Mouse (Mus musculus) small intestine, adult 2 months (tissue): ENCODE measurements around the gene Snrpa. TPM values are rescaled to one million over a fixed set of nuclear protein-coding genes. Genes with fewer than 3 reads are reported as not detected.
A peak's percentile ranks its signal among the peaks of the same experiment; 100 is the strongest.

ENCODE experiments used
- H3K27ac ChIP-seq: fragments of 200-500 bp; 2 replicates; pipeline ENCODE4 v1.5.1; 2012; ENCODE audit warnings: low read depth, low read length, control low read depth, inconsistent platforms; ENCODE audit not compliant: insufficient read depth
- H3K27me3 ChIP-seq: fragments of 200-500 bp; 2 replicates; pipeline ENCODE4 v1.6.1; 2012; ENCODE audit warnings: mild to moderate bottlenecking, moderate library complexity, low read length, inconsistent platforms; ENCODE audit not compliant: control insufficient read depth, insufficient read depth
- H3K36me3 ChIP-seq: fragments of 200-500 bp; 2 replicates; pipeline ENCODE4 v1.6.1; 2012; ENCODE audit warnings: mild to moderate bottlenecking, low read length, control low read depth, inconsistent platforms; ENCODE audit not compliant: control insufficient read depth, insufficient read depth
- H3K4me1 ChIP-seq: fragments of 200-500 bp; 2 replicates; pipeline ENCODE4 v1.6.1; 2012; ENCODE audit warnings: low read length, inconsistent platforms, mixed read lengths; ENCODE audit not compliant: control insufficient read depth, insufficient read depth, insufficient read length
- H3K4me3 ChIP-seq: fragments of 200-500 bp; 2 replicates; pipeline ENCODE4 v1.5.1; 2012; ENCODE audit warnings: low read depth, mild to moderate bottlenecking, control low read depth, inconsistent platforms, low read length, moderate library complexity
- CTCF ChIP-seq: fragments of 200-500 bp; IDR thresholded peaks from 2 replicates; pipeline ENCODE4 v1.5.1; 2012; ENCODE audit warnings: low read depth, mild to moderate bottlenecking, control low read depth, inconsistent platforms, low read length, moderate library complexity, mixed read lengths; ENCODE audit not compliant: insufficient replicate concordance, insufficient read length; ENCODE audit errors: extremely low read depth
- POLR2A ChIP-seq: fragments of 200-500 bp; IDR thresholded peaks from 2 replicates; pipeline ENCODE4 v1.6.1; 2012; ENCODE audit warnings: low read depth, mild to moderate bottlenecking, control low read depth, inconsistent platforms, low read length, moderate library complexity
- WGBS: fragments of 180-500 bp; shearing (Covaris S2); methylation state at CpG from one replicate; pipeline ENCODE4 v1.1.7; 2018; 5-methylcytosine and 5-hydroxymethylcytosine counted together
- polyA plus RNA-seq: library from polyadenylated mRNA; depleted of rRNA; stranded (reverse); fragments of >200 nt; gene quantifications from 2 replicates; pipeline ENCODE4 v1.2.3, GENCODE M21; 2012

Snrpa gene
- polyA plus RNA-seq, 1 experiment = 138 TPM

GRCm38 (mm10) chr7:27222538-27222937 lies 26.5 kb upstream of the Snrpa start:
- peaks cover 19% of the 10 kb centered on the region for H3K36me3 ChIP-seq
- peaks cover 40% of the 10 kb centered on the region for H3K4me1 ChIP-seq
- H3K4me3 ChIP-seq = no peak overlapping the region
- peak overlapping the region; percentile 60 for H3K27ac ChIP-seq
- TF ChIP-seq CTCF (no peak), POLR2A (no peak)
- no peaks in the 10 kb centered on the region for H3K27me3 ChIP-seq
- WGBS = 26% methylated on average over 1 of the region's 1 CpGs

- H3K36me3 ChIP-seq = peaks cover 23% of the 10 kb centered on the region
- 57% methylated on average over 6 of the region's 6 CpGs for WGBS
- no peak for TF ChIP-seq POLR2A
- TF ChIP-seq CTCF = no peak
- no peak overlapping the region for H3K4me3 ChIP-seq
- H3K4me1 ChIP-seq = peaks cover 40% of the 10 kb centered on the region
- H3K27ac ChIP-seq = peak overlapping the region; percentile 53
- no peaks in the 10 kb centered on the region for H3K27me3 ChIP-seq
Observed at GRCm38 (mm10) chr7:27221939-27222338, 25.9 kb upstream of the Snrpa start.

DNA sequence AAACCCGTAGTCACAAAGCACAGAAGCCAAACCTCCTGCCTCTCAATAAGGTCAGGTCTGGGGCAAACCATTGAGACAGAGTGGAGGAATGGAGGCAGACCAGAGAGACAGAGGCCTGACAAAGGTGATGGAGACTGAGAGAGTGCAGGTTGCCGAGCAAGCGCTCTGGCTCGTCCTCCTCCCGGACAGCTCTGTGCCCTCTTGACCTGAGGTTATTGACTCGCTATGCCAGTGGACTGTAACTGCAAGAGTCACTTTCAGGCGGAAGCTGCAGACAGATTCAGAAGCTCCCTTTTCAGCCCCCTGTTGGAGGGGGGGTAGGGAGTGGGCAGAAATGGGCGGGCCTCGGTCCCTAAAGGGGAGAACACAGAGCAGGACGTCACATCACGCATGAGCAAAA lies 23.9 kb upstream of the Snrpa start:
- 79% methylated on average over 11 of the region's 11 CpGs for WGBS

GRCm38 (mm10) chr7:27218586-27218985 lies 22.5 kb upstream of the Snrpa start:
- Histone ChIP-seq H3K4me1 (peaks cover 22% of the 10 kb centered on the region), H3K27ac (no peak overlapping the region), H3K4me3 (no peak overlapping the region), H3K27me3 (no peaks in the 10 kb centered on the region), H3K36me3 (peaks cover 44% of the 10 kb centered on the region)
- 82% methylated on average over 7 of the region's 7 CpGs for WGBS
- TF ChIP-seq POLR2A = no peak
- no peak for TF ChIP-seq CTCF

More for the DNA sequence above, 23.9 kb upstream of the Snrpa start:
- H3K4me1 ChIP-seq = peaks cover 34% of the 10 kb centered on the region
- no peak for TF ChIP-seq CTCF
- no peak for TF ChIP-seq POLR2A
- H3K27me3 ChIP-seq = no peaks in the 10 kb centered on the region
- no peak overlapping the region for H3K27ac ChIP-seq
- peaks cover 35% of the 10 kb centered on the region for H3K36me3 ChIP-seq
- H3K4me3 ChIP-seq = no peak overlapping the region

GRCm38 (mm10) chr7:27212626-27213025 lies 16.6 kb upstream of the Snrpa start:
- 77% methylated on average over 2 of the region's 2 CpGs for WGBS
- Histone ChIP-seq H3K4me1 (no peaks in the 10 kb centered on the region), H3K4me3 (no peak overlapping the region), H3K27ac (no peak overlapping the region), H3K27me3 (no peaks in the 10 kb centered on the region), H3K36me3 (peaks cover 74% of the 10 kb centered on the region)
- no peak for TF ChIP-seq POLR2A
- no peak for TF ChIP-seq CTCF

DNA sequence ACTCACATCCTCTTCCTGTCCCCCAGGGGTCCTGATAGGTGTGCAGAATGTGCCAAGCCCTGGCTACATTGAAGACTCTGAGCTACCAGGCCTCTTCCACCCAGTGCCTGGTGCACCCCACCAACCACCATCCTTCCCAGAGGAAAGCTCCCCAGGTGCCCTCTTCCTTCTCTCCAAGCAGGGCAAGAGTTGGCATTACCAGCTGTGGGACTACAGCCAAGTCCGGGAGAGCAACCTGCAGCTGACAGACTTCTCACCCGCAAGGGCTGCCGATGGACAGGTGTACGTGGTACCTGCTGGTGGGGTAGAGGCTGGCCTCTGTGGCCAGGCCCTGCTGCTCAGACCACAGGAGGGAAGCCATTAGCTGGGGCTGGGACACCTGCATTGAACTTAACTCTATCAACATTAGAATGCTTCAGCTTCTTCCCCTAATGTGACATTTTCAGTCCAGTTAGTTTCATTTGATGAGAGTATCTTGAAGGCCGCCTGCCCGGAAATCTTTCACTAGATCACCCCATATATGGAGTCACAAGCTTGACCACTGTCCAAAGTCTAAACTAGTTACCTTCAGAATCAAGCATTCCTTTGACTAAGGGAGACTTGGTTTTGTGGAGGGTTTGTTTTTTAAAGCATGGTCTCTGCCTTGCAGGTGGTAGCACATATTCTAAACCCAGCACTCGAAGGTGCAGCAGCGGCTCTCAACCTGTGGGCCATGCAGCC lies 7.8 kb upstream of the Snrpa start:
- peaks cover 29% of the 10 kb centered on the region for H3K36me3 ChIP-seq
- H3K4me3 ChIP-seq = no peak overlapping the region
- no peaks in the 10 kb centered on the region for H3K27me3 ChIP-seq
- TF ChIP-seq CTCF (no peak), POLR2A (no peak)
- H3K4me1 ChIP-seq = peaks cover 13% of the 10 kb centered on the region; the same call in 1 of the 2 replicates
- WGBS = 77% methylated on average over 8 of the region's 8 CpGs
- H3K27ac ChIP-seq = no peak overlapping the region

DNA sequence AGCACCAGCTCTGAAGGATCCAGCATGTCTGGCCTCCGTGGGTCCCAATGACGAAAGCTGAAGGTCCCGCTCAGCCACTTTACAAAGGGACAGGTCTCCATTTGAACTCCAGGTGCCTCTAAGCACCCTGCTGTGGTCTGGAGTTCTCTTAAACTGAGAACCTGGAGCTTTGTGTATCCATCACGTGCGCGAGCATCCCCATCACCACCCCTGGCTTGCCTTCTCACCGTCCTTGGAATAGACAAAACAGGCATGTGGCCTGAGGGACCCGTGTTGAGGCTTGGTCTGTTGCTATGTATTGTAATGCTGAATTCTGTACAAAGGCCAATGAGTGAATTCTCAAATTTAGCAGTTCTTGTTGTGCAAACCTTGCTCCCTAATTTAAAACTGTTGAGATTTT lies 2.7 kb upstream of the Snrpa start:
- 89% methylated on average over 8 of the region's 8 CpGs for WGBS
- Histone ChIP-seq H3K36me3 (peaks cover 12% of the 10 kb centered on the region), H3K4me3 (no peak overlapping the region), H3K27ac (0 out of 2 replicates have a peak overlapping the region, but pooled peaks have one; percentile 11), H3K27me3 (no peaks in the 10 kb centered on the region), H3K4me1 (peaks cover 22% of the 10 kb centered on the region; the same call in 1 of the 2 replicates)
- TF ChIP-seq POLR2A = no peak
- TF ChIP-seq CTCF = no peak
